Comparison of ENCODE assay signal across 12 mouse cellular contexts in genomic region chr11:119955432-119955831, GRCm38 (mm10). TPM values are rescaled to one million over a fixed set of nuclear protein-coding genes. Genes with fewer than 3 reads are reported as not detected.
DNase-seq lines count a peak whose midpoint lies in the region; ATAC-seq and TF ChIP-seq lines count a peak whose summit lies in the region.
"Had no signal": no experiment of that assay in that cellular context is flagged by ENCODE, and none has a peak within 500 bp of the region (broad histone marks: within the 10 kb centered on the region; RNA-seq: fewer than 3 reads in every experiment).

No protein-coding gene starts in this region.

- H3K9ac ChIP-seq in MEL (ENCODE audit: control insufficient read depth, low read depth, low read length, poor library complexity, severe bottlenecking), result no peak overlapping the region
- H3K9ac ChIP-seq in heart, embryonic 16.5 days (ENCODE audit: low read length), result no peak overlapping the region
- no peak overlapping the region for H3K9ac ChIP-seq in lung, postnatal 0 days (replicated peaks; ENCODE audit: low read depth)
- H3K9ac ChIP-seq: liver, embryonic 14.5 days had no signal

- H3K4me1 ChIP-seq in MEL (ENCODE audit: control insufficient read depth in 1 of 2, insufficient read depth in 2 of 2, low read length in 2 of 2), result peaks cover 33 to 43% of the 10 kb centered on the region in 2 experiments
- peaks cover 46% of the 10 kb centered on the region for H3K4me1 ChIP-seq in heart, embryonic 16.5 days (ENCODE audit: control insufficient read depth, insufficient read depth, low read length)
- peaks cover 60% of the 10 kb centered on the region for H3K4me1 ChIP-seq in lung, postnatal 0 days (ENCODE audit: insufficient read depth, low read depth, low read length)

- no peak for TF ChIP-seq RAD21 in MEL (IDR thresholded peaks at IDR 0.05; ENCODE audit: low read depth, low read length)

- TF ChIP-seq POLR2A in MEL (IDR thresholded peaks at IDR 0.05; ENCODE audit: control insufficient read depth in 1 of 2, insufficient read depth in 1 of 2, low read depth in 1 of 2, low read length in 2 of 2, poor library complexity in 1 of 2), result no peak

- intact Hi-C loops in heart, postnatal 25 days (cut with DNase I), result no loop called here

- H3K27me3 ChIP-seq in MEL (ENCODE audit: control insufficient read depth in 1 of 2, insufficient read depth in 2 of 2, low read length in 2 of 2), result no peaks in the 10 kb centered on the region
- no peaks in the 10 kb centered on the region for H3K27me3 ChIP-seq in heart, embryonic 16.5 days (ENCODE audit: control insufficient read depth, insufficient read depth, low read length)
- H3K27me3 ChIP-seq in lung, postnatal 0 days (replicated peaks; ENCODE audit: insufficient read depth, low read length), result no peaks in the 10 kb centered on the region

- peak in 1 of 2 experiments; percentile 36; a peak in 1 of 4 replicates for TF ChIP-seq EP300 in MEL (IDR thresholded peaks at IDR 0.05; ENCODE audit: low read depth in 1 of 2, low read length in 2 of 2)
- peak; percentile 84 for TF ChIP-seq EP300 in lung, postnatal 0 days (IDR thresholded peaks at IDR 0.05)

- H3K79me2 ChIP-seq in MEL (ENCODE audit: control insufficient read depth, insufficient read depth, low read length, poor library complexity), result no peaks in the 10 kb centered on the region; the same call in 1 of the 2 replicates

- TF ChIP-seq CTCF in MEL (IDR thresholded peaks at IDR 0.05 in 2 of 3, conservative IDR thresholded peaks at IDR 0.05 in 1 of 3; ENCODE audit: control insufficient read depth in 1 of 3, insufficient read depth in 1 of 3, low read depth in 2 of 3, low read length in 3 of 3, poor library complexity in 1 of 3, severe bottlenecking in 1 of 3), result no peak
- TF ChIP-seq CTCF in lung, postnatal 0 days (IDR thresholded peaks at IDR 0.05), result no peak

- no peak overlapping the region for H3K27ac ChIP-seq in MEL (ENCODE audit: control insufficient read depth, low read depth, low read length)
- H3K27ac ChIP-seq in heart, embryonic 16.5 days (ENCODE audit: low read length), result peak overlapping the region; percentile 56
- H3K27ac ChIP-seq in lung, postnatal 0 days (ENCODE audit: low read length), result peak overlapping the region; percentile 89
- H3K27ac ChIP-seq: liver, embryonic 14.5 days had no signal

- no peak overlapping the region for H3K4me2 ChIP-seq in heart, embryonic 16.5 days (ENCODE audit: low read depth, low read length)
- 0 out of 2 replicates have a peak overlapping the region, but pooled peaks have one; percentile 11 for H3K4me2 ChIP-seq in lung, postnatal 0 days (replicated peaks; ENCODE audit: low read depth, low read length)

- no peak overlapping the region for H3K4me3 ChIP-seq in MEL (ENCODE audit: control insufficient read depth in 1 of 2, insufficient read depth in 1 of 2, low read depth in 2 of 2, low read length in 2 of 2)
- no peak overlapping the region for H3K4me3 ChIP-seq in heart, embryonic 16.5 days (ENCODE audit: low read length)
- no peak overlapping the region for H3K4me3 ChIP-seq in lung, postnatal 0 days (ENCODE audit: low read depth, low read length)

- peaks cover 0 to 39% of the 10 kb centered on the region in 2 experiments; a peak in 2 of 4 replicates for H3K36me3 ChIP-seq in MEL (ENCODE audit: control insufficient read depth in 1 of 2, insufficient read depth in 2 of 2, low read length in 2 of 2)
- H3K36me3 ChIP-seq in heart, embryonic 16.5 days (ENCODE audit: control insufficient read depth, insufficient read depth), result no peaks in the 10 kb centered on the region
- H3K36me3 ChIP-seq in lung, postnatal 0 days (ENCODE audit: insufficient read depth, low read length), result no peaks in the 10 kb centered on the region

- peak; percentile 95 for DNase-seq in heart, adult 11 months
- DNase-seq in heart, postnatal 25 days (ENCODE audit: low spot score), result no peak
- peak; percentile 35 for DNase-seq in MEL (ENCODE audit: low read depth, low spot score)
- peak; percentile 67 for DNase-seq in lung, postnatal 0 days (ENCODE audit: low spot score)
- no peak for DNase-seq in c-Kit-positive CD71-positive TER-119-positive erythroid progenitor cells, embryonic 14.5 days (ENCODE audit: low spot score)
- no peak for DNase-seq in right cerebral cortex, postnatal 14 days
- no peak for DNase-seq in thymus, adult 18-20 months
- DNase-seq: cerebellum, adult 11-12 months; gastrocnemius, postnatal 10 days; kidney, postnatal 4 days had no signal

- H3K9me3 ChIP-seq in MEL (replicated peaks; ENCODE audit: insufficient read depth, low read length), result no peaks in the 10 kb centered on the region
- H3K9me3 ChIP-seq in heart, embryonic 16.5 days (replicated peaks; ENCODE audit: control insufficient read depth, low read length), result no peaks in the 10 kb centered on the region
- H3K9me3 ChIP-seq in lung, postnatal 0 days (ENCODE audit: low read length), result no peaks in the 10 kb centered on the region

- ATAC-seq in heart, embryonic 16.5 days (replicated peaks; ENCODE audit: extremely low read depth, insufficient read depth, low FRiP score), result peak; percentile 37; the same call in 1 of the 2 replicates
- ATAC-seq in lung, postnatal 0 days, result peak; percentile 39

- 46% methylated on average over 3 of the region's 3 CpGs for WGBS in heart, embryonic 16.5 days
- WGBS in lung, postnatal 0 days, result 15% methylated on average over 3 of the region's 3 CpGs

TF ChIP-seq in MEL, 35 proteins besides CTCF, POLR2A, EP300 and RAD21:
- TF ChIP-seq BHLHE40 (IDR thresholded peaks at IDR 0.05; ENCODE audit: borderline replicate concordance, low read depth, low read length), result no peak
- TF ChIP-seq ZC3H11A (IDR thresholded peaks at IDR 0.05; ENCODE audit: low read depth, low read length), result no peak
- no peak for TF ChIP-seq SMC3 (IDR thresholded peaks at IDR 0.05; ENCODE audit: low read depth, low read length)
- TF ChIP-seq GATA1 (IDR thresholded peaks at IDR 0.05; ENCODE audit: low read depth, low read length), result no peak
- TF ChIP-seq SIN3A (IDR thresholded peaks at IDR 0.05; ENCODE audit: low read length), result no peak
- TF ChIP-seq ELF1 (IDR thresholded peaks at IDR 0.05; ENCODE audit: low read depth, low read length), result no peak
- TF ChIP-seq POLR2AphosphoS2 (IDR thresholded peaks at IDR 0.05; ENCODE audit: low read length), result no peak
- TF ChIP-seq KAT2A (conservative IDR thresholded peaks at IDR 0.05; ENCODE audit: low read depth, low read length), result no peak
- TF ChIP-seq NRF1 (IDR thresholded peaks at IDR 0.05; ENCODE audit: insufficient read depth, low read depth, low read length, poor library complexity, severe bottlenecking), result no peak
- no peak for TF ChIP-seq ZNF384 (IDR thresholded peaks at IDR 0.05; ENCODE audit: low read depth, low read length)
- TF ChIP-seq JUND (IDR thresholded peaks at IDR 0.05; ENCODE audit: low read depth, low read length), result no peak

RNA-seq across cellular contexts. Expression of gene Baiap2, which starts 12.9 kb away (rescaled TPM):
- 1 to 10 TPM; 7.1 to 8.0 TPM for total RNA-seq in heart, postnatal 25 days (2021)
- 31.3 and 32.8 TPM in 2 replicates for total RNA-seq in MEL (2012; rRNA removed)
- polyA plus RNA-seq in MEL (2012; ENCODE audit: insufficient read depth in 1 of 2, insufficient read length in 2 of 2, low read depth in 1 of 2, low replicate concordance in 2 of 2, missing spikeins in 1 of 2), result 10 to 100 TPM in 1 of 2 experiments, not detected in 1; 27.5 TPM
- 13.0 and 13.9 TPM in 2 replicates for polyA plus RNA-seq in heart, embryonic 16.5 days (2015; fragmentation: Nextera tagmentation; extraction: Ambion mirVana)
- 42.9 and 52.6 TPM in 2 replicates for polyA plus RNA-seq in lung, postnatal 0 days (2015; fragmentation: Nextera tagmentation; extraction: Ambion mirVana)

RNA-seq across cellular contexts. Expression of gene Chmp6, which starts 42.2 kb away (rescaled TPM):
- 10 to 100 TPM; 29.5 to 30.4 TPM for total RNA-seq in heart, postnatal 25 days (2021)
- total RNA-seq in MEL (2012; rRNA removed), result 73.8 and 76.7 TPM in 2 replicates
- polyA plus RNA-seq in MEL (2012; ENCODE audit: insufficient read depth in 1 of 2, insufficient read length in 2 of 2, low read depth in 1 of 2, low replicate concordance in 2 of 2, missing spikeins in 1 of 2), result 10 to 100 TPM in 1 of 2 experiments, not detected in 1; 58.3 TPM
- polyA plus RNA-seq in heart, embryonic 16.5 days (2015; fragmentation: Nextera tagmentation; extraction: Ambion mirVana), result 69.8 and 70.5 TPM in 2 replicates
- 83.6 and 89.9 TPM in 2 replicates for polyA plus RNA-seq in lung, postnatal 0 days (2015; fragmentation: Nextera tagmentation; extraction: Ambion mirVana)

Comparison
In these comparisons a context has a peak if more than half of its experiments do, and no peak if none do; other contexts are left out.
1. DNase-seq: peak in heart, adult 11 months (single experiment), MEL (single experiment) and lung, postnatal 0 days (single experiment); none in heart, postnatal 25 days (single experiment), c-Kit-positive CD71-positive TER-119-positive erythroid progenitor cells, embryonic 14.5 days (single experiment), right cerebral cortex, postnatal 14 days (single experiment) and thymus, adult 18-20 months (0 of 2).